Mouse (Mus musculus): ENCODE measurements around the gene Slfn8.
A peak's percentile ranks its signal among the peaks of the same experiment; 100 is the strongest.
"Not testable (repeated sequence)": the region's sequence is repeated elsewhere in the genome, so short reads cannot be mapped to it uniquely, and the experiment has no call there.

The Slfn8 gene

DNA sequence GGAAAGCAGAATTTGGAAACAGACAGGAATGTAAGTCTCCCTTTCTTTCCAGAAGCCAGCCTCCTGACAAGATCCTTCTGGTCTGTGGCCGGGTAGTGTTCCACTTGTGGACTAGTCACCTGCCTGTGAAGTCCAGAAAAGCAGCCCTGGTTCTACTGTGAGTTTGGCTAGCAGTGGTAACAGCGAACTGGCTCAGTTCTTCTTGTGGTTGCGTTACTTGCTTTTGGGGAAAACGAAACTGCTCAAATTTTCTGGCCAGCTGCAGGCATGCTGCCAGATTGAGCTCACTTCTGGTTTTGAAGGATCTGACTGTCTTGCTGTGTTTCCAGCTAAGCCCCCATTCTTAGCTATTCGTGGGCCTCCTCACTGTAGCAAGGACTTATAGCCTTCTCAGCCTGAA, at the start of gene Slfn8:
TSS of gene Slfn8 (minus strand) at position 190 of the 400 bp plus-strand sequence.
- peak; percentile 51 for DNase-seq

DNA sequence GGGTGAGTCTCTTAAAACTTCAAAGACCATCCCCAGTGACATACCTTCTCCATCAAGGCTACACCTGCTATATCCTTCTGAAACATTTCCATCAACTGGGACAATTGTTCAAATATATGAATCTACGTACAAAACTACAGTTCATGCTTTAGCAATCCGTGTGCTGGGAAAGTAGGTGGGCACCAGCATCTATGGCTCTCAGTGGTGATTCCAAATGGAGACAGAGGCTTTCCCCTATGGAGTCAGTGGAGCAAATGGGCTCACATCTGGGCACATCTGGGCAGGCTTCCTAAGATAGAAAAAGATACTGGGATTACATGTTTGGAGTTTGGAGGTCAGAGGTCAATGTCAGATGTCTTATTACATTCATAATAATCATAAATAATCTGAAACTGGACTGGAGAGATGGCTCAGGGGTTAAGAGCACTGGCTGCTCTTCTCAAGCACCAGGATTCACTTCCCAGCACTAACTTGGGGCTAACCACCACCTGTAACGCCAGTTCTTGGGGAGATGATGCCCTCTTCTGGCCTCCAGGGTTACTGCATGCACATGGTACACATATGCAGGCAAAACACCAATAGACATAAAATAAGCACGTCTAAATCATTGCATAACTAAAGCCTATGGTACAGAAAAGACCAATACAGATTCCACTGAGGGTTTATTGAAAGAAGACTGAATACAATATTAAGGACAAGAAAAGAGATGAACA, 47.5 kb upstream of the Slfn8 start:
- peak; percentile 53 for DNase-seq

- DNase-seq = peak; percentile 56
Observed at GRCm38 (mm10) chr11:83066640-83067531, 46.3 kb upstream of the Slfn8 start.

- DNase-seq = peak; percentile 61
Observed at GRCm38 (mm10) chr11:83065441-83066344, 45.1 kb upstream of the Slfn8 start.

DNA sequence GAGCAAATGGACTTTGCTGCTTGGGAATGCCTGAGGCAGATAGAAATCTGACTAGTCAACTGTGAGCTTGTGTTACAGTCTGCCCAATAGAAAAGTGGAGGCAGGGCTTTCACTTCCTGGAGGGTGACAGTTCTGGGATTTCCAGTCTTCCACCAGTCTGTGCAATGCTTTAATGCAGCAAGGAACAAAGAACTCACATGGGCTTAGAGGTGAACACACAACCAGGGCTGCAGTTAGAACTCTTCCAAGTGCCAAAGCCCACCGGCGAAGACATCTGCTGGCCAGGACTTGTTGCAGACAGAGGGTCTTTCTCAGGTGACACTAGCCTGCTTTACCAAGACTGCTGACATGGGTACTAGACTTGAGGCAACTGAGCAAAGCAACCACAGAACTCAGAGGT, 44.3 kb upstream of the Slfn8 start, which contains the start of gene Slfn2:
TSS of gene Slfn2 (plus strand) at position 167 of the 400 bp plus-strand sequence.
- DNase-seq = peak; percentile 67

GRCm38 (mm10) chr11:83063941-83064349, 43.3 kb upstream of the Slfn8 start:
- DNase-seq = no peak

GRCm38 (mm10) chr11:83063126-83063525, 42.5 kb upstream of the Slfn8 start:
- no peak for DNase-seq

DNA sequence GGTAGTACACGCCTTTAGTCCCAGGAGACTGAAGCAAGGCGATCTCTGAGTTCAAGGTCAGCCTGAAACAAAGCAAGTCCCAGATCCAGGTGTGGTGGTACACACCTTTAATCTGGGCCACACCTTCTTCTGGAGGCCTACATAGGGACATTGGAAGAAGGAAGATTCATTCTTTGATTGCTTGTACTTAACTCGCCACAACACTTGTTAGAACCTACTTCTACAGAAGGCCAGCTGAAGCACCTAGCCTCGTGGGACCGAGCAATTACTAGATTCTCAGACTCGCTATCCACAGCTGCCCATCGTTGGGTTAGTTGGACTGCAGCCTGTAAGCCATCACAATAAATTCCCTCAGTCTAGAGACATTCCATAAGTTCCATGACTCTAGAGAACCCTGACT, 41.2 kb upstream of the Slfn8 start:
- no peak for DNase-seq

DNA sequence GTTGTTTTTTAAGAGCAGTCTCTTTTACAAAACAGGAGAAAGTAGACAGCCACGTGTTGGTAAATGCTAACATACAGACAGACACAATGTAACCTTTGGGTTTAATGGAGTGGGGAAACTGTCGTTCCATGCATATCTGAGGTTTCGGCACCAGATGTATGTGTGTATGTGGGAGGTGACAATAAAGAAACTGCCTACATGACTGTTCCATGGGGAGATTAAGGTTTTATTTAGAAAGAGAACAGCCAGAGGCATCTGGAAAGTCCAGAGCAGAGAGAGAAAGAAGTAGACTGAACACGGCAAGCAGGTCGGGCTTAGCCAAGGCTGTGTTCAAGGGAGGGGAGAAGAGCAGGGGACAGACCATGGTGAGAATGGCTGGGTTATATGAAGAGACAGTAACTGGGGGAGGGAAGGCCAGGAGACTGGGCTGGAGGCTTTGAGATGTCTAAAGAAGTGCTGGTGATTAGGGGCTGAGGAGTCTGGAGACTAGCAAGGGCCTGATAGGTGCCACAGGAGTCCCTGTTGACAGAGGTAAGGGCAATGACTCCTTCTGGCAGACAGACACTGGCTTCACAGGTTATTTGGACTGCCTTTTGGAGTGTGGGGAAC, 39.9 kb upstream of the Slfn8 start:
- DNase-seq = no peak

GRCm38 (mm10) chr11:83057863-83058262, 37.3 kb upstream of the Slfn8 start:
- DNase-seq = peak; percentile 82

DNA sequence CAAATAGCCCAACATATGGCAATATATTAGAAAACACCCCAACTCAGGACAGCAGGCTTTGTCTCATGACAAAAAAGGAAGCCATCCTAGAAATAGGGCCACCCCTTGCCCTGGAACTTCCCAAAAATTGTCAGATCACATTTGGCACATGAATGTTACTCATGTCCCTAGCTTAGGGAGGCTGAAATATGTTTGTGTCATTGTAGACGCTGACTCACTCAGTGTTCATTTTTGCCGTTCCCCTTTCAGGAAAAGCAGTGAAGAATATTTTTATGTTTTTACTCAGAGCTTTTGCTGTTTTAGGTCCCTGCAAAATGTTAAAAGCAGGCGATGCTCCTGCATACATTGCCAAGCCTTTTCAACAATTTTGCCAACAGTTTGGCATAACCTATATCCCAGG, 25.0 kb upstream of the Slfn8 start:
- DNase-seq = no peak

DNA sequence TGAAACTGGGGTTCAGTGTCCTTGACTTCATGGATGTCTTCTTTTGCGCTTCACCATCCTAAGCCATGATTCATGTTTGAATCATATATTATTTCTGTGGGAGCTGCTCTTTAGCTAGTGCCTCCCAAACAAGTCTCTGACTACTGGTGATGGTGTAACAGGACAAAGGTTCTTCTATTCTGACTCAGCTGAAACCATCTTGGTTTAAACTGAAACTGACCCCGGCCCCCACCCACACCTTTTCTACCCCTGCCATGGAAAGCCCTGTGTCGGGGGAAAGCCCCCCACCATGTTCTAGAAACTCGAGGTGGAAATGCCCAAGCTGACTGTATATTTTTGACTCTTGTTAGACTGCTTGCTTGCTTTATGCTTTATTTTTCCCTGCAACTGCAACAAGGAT, 23.3 kb upstream of the Slfn8 start:
- no peak for DNase-seq

- DNase-seq = no peak
Observed at GRCm38 (mm10) chr11:83041000-83041399, 20.4 kb upstream of the Slfn8 start.

DNA sequence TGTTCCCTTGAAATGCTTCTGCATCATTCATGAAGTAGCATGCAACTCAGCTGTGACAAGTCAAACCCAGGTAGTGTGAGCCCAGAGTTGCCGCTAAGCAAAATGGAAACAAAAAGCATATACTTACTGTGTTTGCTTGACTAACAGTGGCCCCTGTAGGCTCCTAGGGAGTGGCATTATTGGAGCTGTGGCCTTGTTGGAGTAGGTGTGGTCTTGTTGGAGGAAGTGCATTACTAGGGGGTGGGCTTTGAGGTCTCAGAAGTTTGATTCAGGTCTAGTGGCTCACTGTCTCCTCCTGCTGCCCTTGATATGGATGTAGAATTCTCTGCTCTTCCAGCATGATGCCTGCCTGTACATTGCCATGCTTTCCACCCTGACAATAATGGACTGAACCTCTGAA, 19.7 kb upstream of the Slfn8 start:
- DNase-seq = peak; percentile 77

DNA sequence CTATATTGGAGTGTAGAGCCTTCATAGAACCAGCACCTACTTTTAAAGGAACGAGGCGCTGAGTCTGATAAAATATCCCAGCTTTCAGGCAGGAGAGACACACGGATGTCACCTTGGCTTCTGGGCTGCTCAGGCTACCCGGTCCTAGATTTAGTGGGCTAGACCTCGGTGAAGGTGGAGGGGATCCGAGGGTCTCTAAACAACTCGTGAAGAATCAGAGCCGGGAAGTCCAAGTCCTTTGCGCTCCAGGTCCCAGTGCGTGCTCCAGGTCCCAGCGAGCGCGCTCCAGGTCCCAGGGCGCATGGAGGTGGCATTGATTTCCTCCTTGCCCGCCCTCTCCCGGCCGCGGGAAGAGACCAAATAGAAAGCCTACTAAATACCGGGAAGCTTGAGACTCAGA, 19.2 kb upstream of the Slfn8 start:
- DNase-seq = peak; percentile 37

GRCm38 (mm10) chr11:83039156-83039555, 18.5 kb upstream of the Slfn8 start:
- DNase-seq = no peak

- DNase-seq = not testable (repeated sequence)
Observed at GRCm38 (mm10) chr11:83038686-83039085, 18.1 kb upstream of the Slfn8 start.

DNA sequence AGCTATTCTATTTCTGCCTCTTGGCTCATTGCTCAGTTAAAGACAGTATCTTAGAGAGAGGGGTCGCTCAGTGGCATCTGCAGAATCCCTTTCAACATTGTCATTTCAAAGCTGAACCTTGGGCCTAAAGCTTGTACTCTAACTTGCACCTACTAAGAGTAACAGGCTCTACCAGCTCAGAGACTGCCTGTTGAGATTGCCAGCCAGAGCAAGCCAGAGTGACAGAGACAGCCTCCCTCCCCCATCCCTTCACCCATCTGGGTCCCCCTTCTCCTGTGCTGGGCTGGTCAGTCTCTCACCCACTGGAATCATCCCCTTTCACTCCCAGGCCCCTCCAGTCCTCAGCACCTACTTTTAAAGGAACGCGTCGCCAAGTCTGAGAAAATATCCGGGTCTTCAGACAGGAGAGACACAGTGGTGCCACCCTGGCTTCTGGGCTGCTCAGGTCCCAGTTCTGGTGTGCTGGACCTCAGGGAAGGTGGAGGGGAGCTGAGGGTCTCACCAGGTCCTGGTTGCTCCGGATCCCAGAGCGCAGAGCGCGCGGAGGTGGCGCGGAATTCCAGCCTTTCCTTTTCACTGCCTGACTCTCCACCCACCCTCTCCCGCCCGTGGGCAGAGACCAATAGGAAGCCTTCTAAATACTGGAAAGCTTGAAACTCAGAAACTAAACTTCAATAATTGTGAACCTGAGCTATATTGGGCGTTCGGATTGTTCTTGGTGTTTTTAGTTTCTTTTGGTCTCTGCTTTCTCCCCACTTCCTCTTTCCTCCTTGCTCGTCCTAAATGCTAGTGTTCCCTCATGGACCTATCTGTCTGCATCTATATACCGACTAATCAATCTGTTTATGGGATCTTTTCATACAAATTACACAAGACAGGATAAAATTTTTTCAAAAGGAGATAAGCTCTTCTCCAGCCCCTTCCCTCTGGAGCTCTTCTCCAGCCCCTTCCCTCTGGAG, 770 bp downstream of the Slfn8 start:
- DNase-seq = peak; percentile 23

DNA sequence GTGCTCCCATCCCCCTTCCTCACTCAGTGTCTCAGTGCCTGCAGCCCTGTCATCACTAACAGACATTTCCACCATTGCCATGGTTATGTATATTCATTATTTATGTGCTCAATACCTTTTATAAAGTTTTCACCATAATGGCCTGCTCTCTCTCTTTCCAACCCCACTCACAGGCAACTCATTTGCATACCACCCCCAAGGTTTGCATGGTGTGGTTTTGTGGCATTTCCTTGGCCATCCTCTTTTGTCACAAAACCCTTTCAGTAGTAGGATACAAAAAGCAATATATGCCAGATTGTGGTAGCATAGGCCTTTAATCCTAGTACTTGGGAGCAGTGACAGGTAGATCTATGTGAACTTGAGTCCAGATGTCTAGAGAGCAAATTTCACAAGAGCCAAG, 4.5 kb downstream of the Slfn8 start:
- no peak for DNase-seq

GRCm38 (mm10) chr11:83013356-83013755, 7.3 kb downstream of the Slfn8 start:
- no peak for DNase-seq

- peak; percentile 26 for DNase-seq
Observed at GRCm38 (mm10) chr11:82991469-82992166, 29.0 kb downstream of the Slfn8 start, which contains the start of gene Slfn9. TSS of gene Slfn9 (minus strand) at chr11:82991830.

Measured in thymus, postnatal 14 days (tissue).